Mouse (Mus musculus) stomach, postnatal 0 days (tissue): ENCODE results near the gene Hist1h4a.

Experiments
- CTCF ChIP-seq: IDR thresholded peaks from 2 replicates; pipeline ENCODE4 v1.5.1; 2016; ENCODE audit warnings: antibody characterized with exemption, low read depth, mild to moderate bottlenecking, moderate library complexity
- EP300 ChIP-seq: optimal IDR thresholded peaks from 2 replicates; pipeline ENCODE3; 2016; ENCODE audit warnings: antibody characterized with exemption

GRCm38 (mm10) chr13:23757211-23757773 is 3.7 kb downstream of the Hist1h4a start:
- TF ChIP-seq CTCF (no peak), EP300 (no peak)
